In genomic region chr12:10878791-10879190, GRCm38 (mm10) we compare ENCODE assay signal across 12 mouse cellular contexts.
"Had no signal": no experiment of that assay in that cellular context is flagged by ENCODE, and none has a peak within 500 bp of the region (broad histone marks: within the 10 kb centered on the region; RNA-seq: fewer than 3 reads in every experiment).

No protein-coding gene starts in this region.

- DNase-seq: retina, postnatal 1 day; right cerebral cortex, adult 18-20 months; right cerebral cortex, postnatal 14 days; right cerebral cortex, postnatal 25 days; right cerebral cortex, postnatal 4 days; spleen, adult 18-20 months; thymus, adult 18-20 months; thymus, adult 2 months; thymus, postnatal 14 days; thymus, postnatal 25 days; thymus, postnatal 36 days; thymus, postnatal 4 days had no signal
